Mouse (Mus musculus) neural tube, embryonic 15.5 days (tissue): ENCODE data around the gene Arl1. TPM values are rescaled to one million over a fixed set of nuclear protein-coding genes. Genes with fewer than 3 reads are reported as not detected.
A peak's percentile ranks its signal among the peaks of the same experiment; 100 is the strongest.

Source experiments
- ATAC-seq: fragments of 200-750 bp; cut with Nextera tagmentation; 2 replicates; pipeline ENCODE4 v1.8.0; 2017; ENCODE audit warnings: mild to moderate bottlenecking, moderate TSS enrichment, moderate library complexity; ENCODE audit not compliant: low FRiP score
- H3K27ac ChIP-seq: fragments of 300-500 bp; sonication (generic); replicated peaks from 2 replicates; pipeline ENCODE4 v1.5.1; 2015; ENCODE audit warnings: mild to moderate bottlenecking, inconsistent platforms
- H3K27me3 ChIP-seq: fragments of 300-500 bp; sonication (generic); replicated peaks from 2 replicates; pipeline ENCODE4 v1.6.1; 2015; ENCODE audit warnings: inconsistent platforms
- H3K36me3 ChIP-seq: fragments of 300-500 bp; sonication (generic); 2 replicates; pipeline ENCODE4 v1.6.1; 2015; ENCODE audit warnings: inconsistent platforms
- H3K4me1 ChIP-seq: fragments of 300-500 bp; sonication (generic); 2 replicates; pipeline ENCODE4 v1.6.1; 2015; ENCODE audit warnings: inconsistent platforms
- H3K4me2 ChIP-seq: fragments of 300-500 bp; sonication (generic); 2 replicates; pipeline ENCODE4 v1.6.1; 2015; ENCODE audit warnings: inconsistent platforms, mild to moderate bottlenecking, moderate library complexity
- H3K4me3 ChIP-seq: fragments of 300-500 bp; sonication (generic); replicated peaks from 2 replicates; pipeline ENCODE4 v1.5.1; 2015; ENCODE audit warnings: mild to moderate bottlenecking, inconsistent platforms
- H3K9ac ChIP-seq: fragments of 300-500 bp; sonication (generic); replicated peaks from 2 replicates; pipeline ENCODE4 v1.6.1; 2015; ENCODE audit warnings: mild to moderate bottlenecking, inconsistent platforms
- H3K9me3 ChIP-seq: fragments of 300-500 bp; sonication (generic); replicated peaks from 2 replicates; pipeline ENCODE4 v1.6.1; 2016; ENCODE audit warnings: inconsistent platforms
- WGBS: fragments of 180-500 bp; shearing (Covaris S2); methylation state at CpG from one replicate; pipeline ENCODE4 v1.1.7; 2015; ENCODE audit warnings: mixed read lengths; 5-methylcytosine and 5-hydroxymethylcytosine counted together
- polyA plus RNA-seq: library from polyadenylated mRNA; unstranded; fragments of >200 nt; fragmentation: Nextera tagmentation; extraction: Ambion mirVana; gene quantifications from 2 replicates; pipeline ENCODE4 v1.2.1, GENCODE M21; 2015

The Arl1 gene
- polyA plus RNA-seq, result 162 and 164 TPM in 2 replicates

GRCm38 (mm10) chr10:88730571-88731495, at the start of gene Arl1:
Arl1 (plus strand) TSS chr10:88730858.
- WGBS, result under 1% methylated on average over 65 of the region's 65 CpGs
- Histone ChIP-seq H3K9ac (peak within 1 kb of the TSS; percentile 93), H3K27me3 (no peaks in the 10 kb centered on the region)

DNA sequence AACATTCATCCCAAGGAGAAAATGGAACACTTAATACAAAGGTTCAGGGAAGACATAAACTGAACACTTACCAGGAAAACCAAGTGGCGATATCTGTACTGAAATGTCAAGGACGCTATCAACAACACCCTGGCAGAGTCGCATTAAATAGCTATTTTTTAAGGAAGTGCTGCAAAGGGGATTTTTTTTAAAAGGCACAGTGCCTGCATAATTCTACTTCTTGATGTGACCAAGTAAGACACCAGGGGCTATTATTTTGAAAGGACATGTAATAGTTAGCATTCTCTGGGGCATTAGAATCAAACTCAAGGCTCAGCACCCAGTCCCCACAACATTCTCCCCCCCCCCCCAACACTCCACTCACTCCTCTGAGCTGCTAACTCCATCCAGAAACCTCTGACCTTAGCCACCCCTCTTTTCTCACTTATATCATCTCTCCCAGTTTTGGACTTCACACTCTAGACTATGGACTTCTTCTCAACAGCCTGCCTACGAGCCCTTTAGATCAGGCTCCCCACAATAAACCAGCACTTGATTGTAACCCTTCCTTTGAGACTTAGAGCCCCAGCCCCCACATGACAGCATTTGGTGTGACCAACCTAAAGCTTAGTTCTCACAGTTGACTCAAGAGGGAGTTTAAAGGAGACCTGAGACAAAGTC, 47.6 kb upstream of the Arl1 start:
- ATAC-seq, result no peak
- H3K9ac ChIP-seq, result no peak overlapping the region
- WGBS, result 83% methylated on average over 4 of the region's 4 CpGs
- H3K27ac ChIP-seq, result no peak overlapping the region
- H3K9me3 ChIP-seq, result no peaks in the 10 kb centered on the region
- H3K4me1 ChIP-seq, result no peaks in the 10 kb centered on the region
- no peak overlapping the region for H3K4me3 ChIP-seq
- H3K27me3 ChIP-seq, result no peaks in the 10 kb centered on the region
- no peak overlapping the region for H3K4me2 ChIP-seq
- no peaks in the 10 kb centered on the region for H3K36me3 ChIP-seq

More at GRCm38 (mm10) chr10:88730571-88731495, at the start of gene Arl1:
- ATAC-seq, result peak; percentile 96
- H3K4me3 ChIP-seq, result peak within 1 kb of the TSS; percentile 98
- H3K9me3 ChIP-seq, result no peaks in the 10 kb centered on the region
- peak within 1 kb of the TSS; percentile 85 for H3K27ac ChIP-seq
- H3K4me2 ChIP-seq, result peak within 1 kb of the TSS; percentile 93
- H3K4me1 ChIP-seq, result peaks cover 19% of the 10 kb centered on the region
- H3K36me3 ChIP-seq, result no peaks in the 10 kb centered on the region

DNA sequence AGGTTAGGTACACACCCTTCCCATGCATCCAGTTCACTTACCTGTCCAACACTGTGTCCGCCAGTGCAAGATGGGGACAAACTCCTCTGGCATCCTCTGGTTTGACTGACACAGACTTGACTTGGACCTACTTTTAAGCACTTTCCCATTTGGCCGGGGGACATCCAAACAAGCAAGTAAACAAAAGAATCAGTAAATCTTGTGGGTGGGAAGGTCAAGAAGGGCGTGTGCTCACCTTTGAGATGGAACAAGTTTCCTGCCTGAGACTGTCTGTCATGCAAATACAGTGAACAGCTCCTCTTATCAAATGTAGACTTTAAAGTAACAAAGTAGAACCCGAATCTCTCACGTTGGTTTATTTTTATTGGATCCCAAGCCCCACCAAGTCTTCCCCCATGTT, 45.7 kb upstream of the Arl1 start, which contains the start of gene Spic:
Gene Spic (minus strand): TSS at position 91 of the 400 bp plus-strand sequence.
- ATAC-seq, result no peak
- 58% methylated on average over 5 of the region's 5 CpGs for WGBS
- Histone ChIP-seq H3K27ac (no peak within 1 kb of the TSS), H3K4me1 (no peaks in the 10 kb centered on the region), H3K4me2 (no peak within 1 kb of the TSS), H3K27me3 (no peaks in the 10 kb centered on the region), H3K36me3 (no peaks in the 10 kb centered on the region), H3K9me3 (no peaks in the 10 kb centered on the region), H3K4me3 (no peak within 1 kb of the TSS), H3K9ac (no peak within 1 kb of the TSS)

DNA sequence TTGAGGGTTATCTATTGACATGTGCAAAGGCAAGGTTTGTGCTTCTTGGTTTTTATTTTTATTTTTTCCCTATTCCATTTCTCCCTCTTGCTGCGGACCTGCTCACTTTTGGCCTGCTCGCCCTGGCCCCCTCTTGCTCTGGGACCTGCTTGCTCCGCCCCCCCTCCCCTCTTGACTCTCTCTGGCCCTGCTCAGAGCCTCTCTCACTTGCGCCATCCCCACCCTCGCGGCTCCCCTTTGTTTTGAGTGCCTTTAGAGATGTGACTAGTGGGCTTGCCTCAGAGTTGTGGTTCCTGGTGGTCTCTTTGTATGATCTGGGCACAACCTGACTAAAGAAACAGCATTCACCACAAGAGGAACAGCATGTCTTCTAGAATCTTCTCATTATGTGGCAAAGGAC, 29.7 kb upstream of the Arl1 start:
- Histone ChIP-seq H3K27ac (no peak overlapping the region), H3K9ac (no peak overlapping the region), H3K36me3 (no peaks in the 10 kb centered on the region), H3K4me3 (no peak overlapping the region), H3K4me2 (no peak overlapping the region), H3K4me1 (no peaks in the 10 kb centered on the region), H3K27me3 (no peaks in the 10 kb centered on the region), H3K9me3 (no peaks in the 10 kb centered on the region)
- ATAC-seq, result no peak
- WGBS, result 76% methylated on average over 6 of the region's 6 CpGs

DNA sequence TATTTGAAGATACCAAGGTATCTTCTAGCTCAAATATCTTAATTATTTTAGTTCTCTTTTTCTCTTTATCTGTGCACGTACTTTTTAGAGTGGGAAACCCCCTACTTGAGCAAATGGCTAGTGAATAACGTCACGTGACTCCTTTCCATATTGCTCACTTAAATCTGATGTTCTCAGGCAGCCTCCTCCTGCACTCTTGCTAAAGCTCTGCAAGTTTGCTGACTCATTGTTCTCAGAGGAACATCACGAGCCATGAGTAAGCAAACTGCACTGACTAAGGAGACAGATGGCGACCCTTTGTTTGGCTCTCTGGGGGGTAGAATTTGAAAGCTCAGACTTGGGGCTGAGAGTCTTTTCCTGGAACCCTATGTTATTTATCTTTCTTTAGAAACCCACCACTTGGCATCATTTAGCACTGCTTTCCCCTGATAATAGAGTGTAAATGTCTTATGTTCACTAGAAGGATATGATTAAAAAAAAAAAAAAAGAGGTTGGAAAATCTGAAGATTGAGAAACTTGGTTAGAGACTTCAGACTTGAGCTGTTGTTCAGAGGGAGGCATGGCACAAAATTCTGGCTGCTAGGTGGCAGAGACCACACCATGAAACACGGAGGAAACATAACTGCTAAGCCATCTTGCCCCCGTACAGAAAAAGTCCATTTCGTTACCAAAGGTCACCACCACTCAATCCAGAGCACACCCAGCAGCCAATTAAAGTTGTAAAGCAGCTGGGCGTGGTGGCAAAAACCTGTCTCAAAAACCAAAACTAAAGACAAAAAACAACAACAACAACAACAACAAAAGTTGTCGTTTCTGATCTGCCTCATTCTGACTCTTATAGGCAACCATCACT, 21.8 kb upstream of the Arl1 start:
- Histone ChIP-seq H3K4me3 (no peak overlapping the region), H3K4me1 (no peaks in the 10 kb centered on the region), H3K4me2 (no peak overlapping the region), H3K9me3 (no peaks in the 10 kb centered on the region), H3K27me3 (no peaks in the 10 kb centered on the region), H3K36me3 (no peaks in the 10 kb centered on the region), H3K27ac (no peak overlapping the region), H3K9ac (no peak overlapping the region)
- WGBS, result 63% methylated on average over 10 of the region's 10 CpGs
- no peak for ATAC-seq

GRCm38 (mm10) chr10:88712359-88712758, 18.3 kb upstream of the Arl1 start:
- no peaks in the 10 kb centered on the region for H3K4me1 ChIP-seq
- WGBS, result 83% methylated on average over 6 of the region's 6 CpGs
- no peak for ATAC-seq
- H3K4me2 ChIP-seq, result no peak overlapping the region
- H3K27me3 ChIP-seq, result no peaks in the 10 kb centered on the region
- no peak overlapping the region for H3K9ac ChIP-seq
- H3K27ac ChIP-seq, result no peak overlapping the region
- H3K4me3 ChIP-seq, result no peak overlapping the region
- no peaks in the 10 kb centered on the region for H3K36me3 ChIP-seq
- no peaks in the 10 kb centered on the region for H3K9me3 ChIP-seq

DNA sequence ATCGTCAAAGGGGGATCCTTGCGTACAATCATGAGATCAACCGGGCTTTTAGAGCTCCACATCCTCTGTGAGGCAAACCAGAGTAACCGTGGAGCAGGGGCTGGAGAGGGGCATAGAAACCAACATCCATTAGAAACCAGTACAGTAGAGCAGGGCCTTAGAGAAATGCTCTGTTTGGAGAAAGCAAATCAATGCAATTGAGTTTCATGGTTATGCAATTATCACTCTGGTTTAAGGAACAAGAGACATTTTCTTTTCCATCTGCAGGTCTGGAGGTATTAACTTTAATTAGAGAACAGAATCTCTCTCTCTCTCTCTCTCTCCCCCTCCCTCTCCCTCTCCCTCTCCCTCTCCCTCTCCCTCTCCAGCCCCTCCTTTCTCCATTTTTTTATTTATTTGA, 15.9 kb upstream of the Arl1 start:
- no peak for ATAC-seq
- 85% methylated on average over 4 of the region's 4 CpGs for WGBS

DNA sequence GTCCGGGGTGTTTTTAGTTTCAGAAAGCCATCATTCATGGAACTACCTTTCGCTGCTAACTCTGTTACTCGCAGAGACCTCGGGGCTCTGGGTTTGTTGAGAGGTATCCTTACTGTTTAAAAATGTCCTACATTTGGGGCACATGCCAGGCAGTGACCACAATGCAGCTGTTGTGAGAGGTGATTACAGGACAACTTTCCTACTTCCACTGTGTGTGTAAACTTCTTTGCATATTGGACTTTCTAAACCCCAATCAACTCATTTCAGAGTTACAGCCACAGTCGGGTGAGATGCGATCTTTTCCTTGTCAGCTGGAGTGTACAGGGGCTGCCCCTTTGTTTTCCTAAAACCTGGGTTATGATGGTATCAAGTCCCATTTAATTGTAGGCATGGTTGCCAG, 15.0 kb upstream of the Arl1 start:
- no peaks in the 10 kb centered on the region for H3K9me3 ChIP-seq
- H3K9ac ChIP-seq, result no peak overlapping the region
- no peaks in the 10 kb centered on the region for H3K36me3 ChIP-seq
- no peak overlapping the region for H3K4me2 ChIP-seq
- H3K4me1 ChIP-seq, result no peaks in the 10 kb centered on the region
- no peak overlapping the region for H3K4me3 ChIP-seq
- no peaks in the 10 kb centered on the region for H3K27me3 ChIP-seq
- WGBS, result 82% methylated on average over 6 of the region's 6 CpGs
- no peak overlapping the region for H3K27ac ChIP-seq
- ATAC-seq, result no peak

More for the DNA sequence above, 15.9 kb upstream of the Arl1 start:
- Histone ChIP-seq H3K9me3 (no peaks in the 10 kb centered on the region), H3K4me2 (no peak overlapping the region), H3K27me3 (no peaks in the 10 kb centered on the region), H3K27ac (no peak overlapping the region), H3K4me1 (no peaks in the 10 kb centered on the region), H3K4me3 (no peak overlapping the region), H3K36me3 (no peaks in the 10 kb centered on the region), H3K9ac (no peak overlapping the region)

DNA sequence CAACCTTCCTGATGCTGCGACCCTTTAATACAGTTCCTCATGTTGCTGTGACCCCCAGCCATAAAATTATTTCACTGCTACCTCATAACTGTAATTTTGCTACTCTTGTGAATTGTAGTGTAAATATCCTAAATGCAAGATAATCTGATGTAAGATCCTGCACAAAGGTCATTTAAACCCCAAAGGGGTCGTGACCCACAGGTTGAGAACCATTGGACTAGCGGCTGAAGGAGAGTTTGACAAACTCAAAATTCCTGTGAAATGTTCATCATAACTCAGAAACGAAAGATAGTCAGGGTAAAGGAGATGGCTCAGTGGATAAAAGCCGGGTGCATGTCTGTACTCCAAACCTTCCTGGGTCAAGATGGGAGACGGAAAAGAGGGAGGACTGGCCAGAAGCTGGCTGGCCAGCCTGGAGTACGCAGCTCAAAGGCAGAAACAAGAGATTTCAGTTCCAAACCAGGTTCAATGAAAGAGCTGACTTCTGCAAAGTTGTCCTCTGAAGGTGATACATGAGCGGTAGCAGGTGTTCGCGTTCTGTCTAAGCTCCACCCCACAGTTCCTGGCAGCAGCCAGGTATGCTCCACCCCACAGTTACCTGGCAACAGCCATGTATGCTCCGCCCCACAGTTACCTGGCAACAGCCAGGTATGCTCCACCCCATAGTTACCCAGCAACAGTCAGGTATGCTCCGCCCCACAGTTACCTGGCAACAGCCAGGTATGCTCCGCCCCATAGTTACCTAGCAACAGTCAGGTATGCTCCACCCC, 13.5 kb upstream of the Arl1 start:
- H3K27me3 ChIP-seq, result no peaks in the 10 kb centered on the region
- no peak overlapping the region for H3K27ac ChIP-seq
- H3K36me3 ChIP-seq, result no peaks in the 10 kb centered on the region
- WGBS, result 56% methylated on average over 13 of the region's 13 CpGs
- no peaks in the 10 kb centered on the region for H3K9me3 ChIP-seq
- ATAC-seq, result no peak
- no peaks in the 10 kb centered on the region for H3K4me1 ChIP-seq
- H3K4me3 ChIP-seq, result no peak overlapping the region
- H3K9ac ChIP-seq, result no peak overlapping the region
- H3K4me2 ChIP-seq, result no peak overlapping the region

DNA sequence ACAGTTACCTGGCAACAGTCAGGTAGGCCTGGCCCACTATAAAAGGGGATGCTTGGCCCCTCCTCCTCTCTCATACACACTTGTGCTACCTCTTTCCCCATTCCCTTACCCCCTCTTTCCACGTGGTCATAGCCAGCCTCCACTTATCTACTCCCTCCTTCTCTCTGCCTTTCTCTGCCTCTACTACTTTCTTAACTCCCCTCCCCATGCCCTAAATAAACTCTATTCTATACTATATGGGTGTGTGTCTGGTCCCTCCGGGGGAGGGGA, 13.0 kb upstream of the Arl1 start:
- no peak for ATAC-seq
- H3K4me1 ChIP-seq, result no peaks in the 10 kb centered on the region
- WGBS, result 42% methylated on average over 2 of the region's 2 CpGs
- H3K9me3 ChIP-seq, result no peaks in the 10 kb centered on the region
- H3K9ac ChIP-seq, result no peak overlapping the region
- no peak overlapping the region for H3K4me3 ChIP-seq
- H3K27ac ChIP-seq, result no peak overlapping the region
- no peaks in the 10 kb centered on the region for H3K27me3 ChIP-seq
- no peak overlapping the region for H3K4me2 ChIP-seq
- no peaks in the 10 kb centered on the region for H3K36me3 ChIP-seq

DNA sequence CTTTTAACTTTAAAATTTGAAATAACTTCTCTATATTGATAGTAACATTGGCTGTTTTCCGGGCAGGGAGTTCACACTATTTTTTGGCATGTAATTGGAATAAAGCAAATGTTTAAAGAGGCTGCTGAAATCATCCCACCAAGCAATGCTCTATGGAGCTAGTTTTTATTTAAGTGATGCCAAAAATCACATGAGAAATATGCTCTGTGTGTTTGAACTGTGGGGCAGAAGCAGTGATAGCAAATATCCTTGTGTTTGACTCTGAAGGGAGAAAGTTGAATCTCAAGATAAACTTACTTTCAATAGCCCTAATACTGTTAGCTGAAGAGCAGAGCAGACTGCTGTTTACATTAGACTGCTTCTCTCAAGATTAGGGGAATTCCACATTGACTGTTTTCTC, 11.0 kb upstream of the Arl1 start:
- Histone ChIP-seq H3K4me2 (no peak overlapping the region), H3K27ac (no peak overlapping the region)

More for the DNA sequence above, 11.0 kb upstream of the Arl1 start:
- ATAC-seq, result no peak
- Histone ChIP-seq H3K9ac (no peak overlapping the region), H3K27me3 (no peaks in the 10 kb centered on the region; the same call in 1 of the 2 replicates), H3K4me1 (no peaks in the 10 kb centered on the region), H3K4me3 (no peak overlapping the region), H3K9me3 (no peaks in the 10 kb centered on the region), H3K36me3 (no peaks in the 10 kb centered on the region)
- WGBS, result 78% methylated on average over 1 of the region's 1 CpGs
